Mouse (Mus musculus) lung, postnatal 0 days (tissue): Measurements from ENCODE around the gene Ak2.

Source experiments
- CTCF ChIP-seq: IDR thresholded peaks from 2 replicates; pipeline ENCODE4 v1.5.1; 2016; ENCODE audit warnings: antibody characterized with exemption, mild to moderate bottlenecking
- EP300 ChIP-seq: IDR thresholded peaks from 2 replicates; pipeline ENCODE4 v1.6.1; 2016; ENCODE audit warnings: antibody characterized with exemption, mild to moderate bottlenecking, control low read depth

DNA sequence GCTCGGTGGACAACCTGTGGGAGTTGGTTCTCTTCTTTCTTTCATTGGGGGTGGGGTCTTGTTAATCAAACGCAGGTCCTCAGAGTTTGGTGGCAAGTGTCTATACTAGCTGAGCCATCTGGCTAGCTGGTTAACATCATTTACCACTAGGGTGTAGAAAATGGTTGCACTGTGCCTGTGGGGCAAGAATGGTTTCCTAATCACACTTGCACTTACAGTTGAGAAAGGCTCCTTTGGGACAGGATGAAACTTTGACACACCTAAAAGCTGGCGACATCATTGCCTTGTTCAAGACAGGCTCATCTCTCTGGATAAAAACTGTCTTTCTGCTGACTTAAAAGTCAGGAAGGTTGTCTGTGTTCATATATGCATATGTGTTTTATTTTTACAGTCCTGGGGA is 418 bp downstream of the Ak2 start:
- TF ChIP-seq CTCF (no peak), EP300 (no peak)
